Mouse (Mus musculus) CH12.LX (cell line): ENCODE data around the gene Fam243. TPM values are rescaled to one million over a fixed set of nuclear protein-coding genes. Genes with fewer than 3 reads are reported as not detected.
A peak's percentile ranks its signal among the peaks of the same experiment; 100 is the strongest.

Source experiments
- DNase-seq: peaks from one replicate; pipeline ENCODE4 v3.0.0-alpha.2; 2013; ENCODE audit errors: extremely low read depth
- H3K27ac ChIP-seq: 2 replicates; pipeline ENCODE4 v1.5.1; 2012; ENCODE audit warnings: low read depth, mild to moderate bottlenecking, control low read depth, moderate library complexity; ENCODE audit not compliant: insufficient read depth
- H3K27me3 ChIP-seq: replicated peaks from 2 replicates; pipeline ENCODE3; 2012; ENCODE audit warnings: inconsistent platforms
- H3K36me3 ChIP-seq, 2 experiments: replicated peaks in 1 of 2; 2 replicates each; pipeline versions ENCODE3 to v1.6.1; 2012; ENCODE audit warnings: inconsistent platforms in 1 of 2, low read length in 1 of 2, mild to moderate bottlenecking in 1 of 2, mixed read lengths in 1 of 2, moderate library complexity in 1 of 2; ENCODE audit not compliant: control insufficient read depth in 1 of 2, insufficient read depth in 1 of 2
- H3K4me1 ChIP-seq, 2 experiments: 2 replicates each; pipeline ENCODE4 v1.6.1; 2012; ENCODE audit warnings: inconsistent platforms in 1 of 2, moderate library complexity in 1 of 2; ENCODE audit not compliant: insufficient read depth in 2 of 2, control insufficient read depth in 1 of 2
- H3K4me2 ChIP-seq: 2 replicates; pipeline ENCODE4 v1.6.1; 2012; ENCODE audit warnings: low read depth, mild to moderate bottlenecking, control low read depth; ENCODE audit not compliant: poor library complexity, insufficient read depth, severe bottlenecking
- H3K4me3 ChIP-seq, 3 experiments: fragments of 150-350 bp in 1 of 3; sonication (generic) in 1 of 3; replicated peaks in 1 of 3; 2 replicates each; pipeline versions ENCODE3 to v1.5.1; 2011 to 2012; ENCODE audit warnings: low read depth in 2 of 3, low read length in 2 of 3, mild to moderate bottlenecking in 2 of 3, moderate library complexity in 2 of 3, control low read depth in 1 of 3, improper control_type of control experiment in 1 of 3, inconsistent platforms in 1 of 3, mixed read lengths in 1 of 3; ENCODE audit not compliant: poor library complexity in 1 of 3
- H3K79me2 ChIP-seq: replicated peaks from 2 replicates; pipeline ENCODE4 v1.6.1; 2012; ENCODE audit warnings: mild to moderate bottlenecking, moderate library complexity; ENCODE audit not compliant: control insufficient read depth, poor library complexity, insufficient read depth, severe bottlenecking; ENCODE audit errors: extremely low read depth
- H3K9ac ChIP-seq: 2 replicates; pipeline ENCODE4 v1.6.1; 2012; ENCODE audit warnings: low read depth, mild to moderate bottlenecking, control low read depth, moderate library complexity; ENCODE audit not compliant: insufficient read depth
- H3K9me3 ChIP-seq: replicated peaks from 2 replicates; pipeline ENCODE3; 2012; ENCODE audit warnings: low read length, inconsistent platforms, mixed read lengths
- CTCF ChIP-seq, 2 experiments: IDR thresholded peaks in 1 of 2; conservative IDR thresholded peaks in 1 of 2; 2 replicates each; pipeline ENCODE4 v1.5.1; 2011 to 2012; ENCODE audit warnings: low read depth in 2 of 2, low read length in 2 of 2, improper control_type of control experiment in 1 of 2, inconsistent platforms in 1 of 2, mild to moderate bottlenecking in 1 of 2, moderate library complexity in 1 of 2
- ETS1 ChIP-seq: conservative IDR thresholded peaks from 2 replicates; pipeline ENCODE4 v1.6.1; 2012; ENCODE audit warnings: low read depth, mild to moderate bottlenecking, inconsistent platforms, low read length, improper control_type of control experiment, moderate library complexity
- MAX ChIP-seq: IDR thresholded peaks from 2 replicates; pipeline ENCODE4 v1.6.1; 2011; ENCODE audit warnings: low read length, improper control_type of control experiment
- MEF2A ChIP-seq: IDR thresholded peaks from 2 replicates; pipeline ENCODE4 v1.6.1; 2014; ENCODE audit warnings: low read depth, mild to moderate bottlenecking, inconsistent platforms, low read length, improper control_type of control experiment, borderline replicate concordance
- MYC ChIP-seq: IDR thresholded peaks from 2 replicates; pipeline ENCODE4 v1.6.1; 2011; ENCODE audit warnings: low read depth, mild to moderate bottlenecking, improper control_type of control experiment, low read length
- NELFE ChIP-seq: IDR thresholded peaks from 2 replicates; pipeline ENCODE4 v1.6.1; 2011; ENCODE audit warnings: low read depth, low read length, improper control_type of control experiment
- UBTF ChIP-seq: IDR thresholded peaks from 2 replicates; pipeline ENCODE4 v1.6.1; 2012; ENCODE audit warnings: low read depth, mild to moderate bottlenecking, inconsistent platforms, low read length, improper control_type of control experiment, moderate library complexity
- ZMIZ1 ChIP-seq: IDR thresholded peaks from 2 replicates; pipeline ENCODE4 v1.6.1; 2012; ENCODE audit warnings: low read depth, mild to moderate bottlenecking, inconsistent platforms, low read length, improper control_type of control experiment
- ZNF384 ChIP-seq: IDR thresholded peaks from 2 replicates; pipeline ENCODE4 v1.6.1; 2012; ENCODE audit warnings: low read depth, low read length, improper control_type of control experiment, inconsistent platforms
- dilution Hi-C: fragments of 300-500 bp; cut with MboI; formaldehyde crosslinking; loops from 2 replicates; pipeline ENCODE4 v1.14.3; 2020; ENCODE audit warnings: low sequenced_read_pairs; ENCODE audit not compliant: extremely low pct_unique_long_range_greater_than_20kb, extremely low pct_ligation_motif_present
- in situ Hi-C: fragments of 300-500 bp; cut with MboI; formaldehyde crosslinking; loops from 3 replicates; pipeline ENCODE4 v1.14.3; 2019; ENCODE audit warnings: low sequenced_read_pairs, low pct_ligation_motif_present, low pct_unique_long_range_greater_than_20kb, mixed read lengths
- polyA plus RNA-seq: library from polyadenylated mRNA; unstranded; fragments of >175 nt; gene quantifications from 2 replicates; pipeline ENCODE4 v1.2.1, GENCODE M21; 2012; ENCODE audit warnings: low read depth; ENCODE audit not compliant: insufficient read length
- total RNA-seq, 2 experiments: library from RNA; depleted of rRNA; stranded (reverse); fragments of 300-350 nt in 1 of 2; fragments of >200 nt in 1 of 2; gene quantifications; 2 replicates each; pipeline ENCODE4 v1.2.3; 2012 to 2014

Gene Fam243
- total and polyA plus RNA-seq, 3 experiments, result not detected

DNA sequence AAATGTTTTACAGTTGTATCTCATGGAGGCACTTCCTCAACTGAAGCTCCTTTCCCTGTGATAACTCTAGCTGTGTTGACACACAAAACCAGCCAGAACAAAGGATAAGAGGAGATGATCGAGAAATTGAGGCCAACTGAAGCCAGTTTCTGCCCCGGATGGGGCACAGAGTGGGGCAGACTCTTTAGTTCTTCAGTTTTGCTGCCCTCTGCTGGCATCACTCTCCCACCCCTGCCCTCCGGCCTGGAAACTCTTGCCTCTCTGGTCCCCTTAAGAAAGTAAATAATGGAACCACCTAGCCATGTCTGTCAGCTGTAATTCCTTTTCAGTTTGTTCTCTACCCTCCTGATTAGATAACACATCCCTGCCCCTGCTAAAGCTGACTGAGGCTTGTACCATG, 13.3 kb downstream of the Fam243 start:
- H3K27me3 ChIP-seq, result no peaks in the 10 kb centered on the region
- dilution Hi-C loops, result no loop called here
- no peak overlapping the region for H3K9ac ChIP-seq
- peaks cover 47 to 76% of the 10 kb centered on the region in 2 experiments for H3K36me3 ChIP-seq
- no peaks in the 10 kb centered on the region for H3K79me2 ChIP-seq
- TF ChIP-seq CTCF (conservative IDR thresholded peaks at IDR 0.05 in 1 of 2, IDR thresholded peaks at IDR 0.05 in 1 of 2; ENCODE audit: low read depth in 2 of 2, low read length in 2 of 2) (peak in 1 of 2 experiments; percentile 35; a peak in 1 of 4 replicates), MEF2A (no peak)
- DNase-seq, result no peak
- in situ Hi-C loops, result no loop called here
- no peak overlapping the region for H3K4me3 ChIP-seq
- no peak overlapping the region for H3K27ac ChIP-seq
- peaks cover 0 to 36% of the 10 kb centered on the region in 2 experiments; a peak in 2 of 4 replicates for H3K4me1 ChIP-seq
- H3K9me3 ChIP-seq, result no peaks in the 10 kb centered on the region
- no peak overlapping the region for H3K4me2 ChIP-seq

DNA sequence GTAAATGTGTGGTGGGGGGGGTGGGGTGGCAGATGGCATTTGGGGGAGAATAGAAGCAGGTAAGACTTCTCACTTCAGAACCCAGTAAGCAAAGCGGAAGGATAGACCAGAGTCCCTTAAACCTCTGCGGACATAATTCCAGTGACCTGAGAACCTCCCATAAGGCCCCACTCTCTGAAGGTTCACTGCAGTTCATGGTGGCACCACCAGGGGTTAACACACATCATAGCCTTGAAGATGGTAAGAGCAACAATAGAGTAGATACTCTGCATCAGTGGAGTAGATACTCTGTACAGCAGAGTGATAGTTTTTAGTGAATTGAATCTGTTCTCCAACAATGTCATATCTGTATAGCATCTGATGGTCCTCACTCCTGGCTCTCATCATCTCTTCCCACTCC, 15.7 kb downstream of the Fam243 start:
- Histone ChIP-seq H3K4me2 (no peak overlapping the region), H3K4me1 (peaks cover 6 to 40% of the 10 kb centered on the region in 2 experiments), H3K79me2 (no peaks in the 10 kb centered on the region)
- peak; percentile 57 to 65 for TF ChIP-seq CTCF (conservative IDR thresholded peaks at IDR 0.05 in 1 of 2, IDR thresholded peaks at IDR 0.05 in 1 of 2; ENCODE audit: low read depth in 2 of 2, low read length in 2 of 2)
- no peak for TF ChIP-seq MAX
- TF ChIP-seq, all 38 proteins: peak for 1
- peak; percentile 62 for DNase-seq
- peaks cover 31 to 52% of the 10 kb centered on the region in 2 experiments for H3K36me3 ChIP-seq
- no peaks in the 10 kb centered on the region for H3K27me3 ChIP-seq
- H3K27ac ChIP-seq, result no peak overlapping the region
- dilution Hi-C loops (no loop called here), in situ Hi-C loops (no loop called here)
- no peak overlapping the region for H3K4me3 ChIP-seq
- H3K9ac ChIP-seq, result no peak overlapping the region
- no peaks in the 10 kb centered on the region for H3K9me3 ChIP-seq

DNA sequence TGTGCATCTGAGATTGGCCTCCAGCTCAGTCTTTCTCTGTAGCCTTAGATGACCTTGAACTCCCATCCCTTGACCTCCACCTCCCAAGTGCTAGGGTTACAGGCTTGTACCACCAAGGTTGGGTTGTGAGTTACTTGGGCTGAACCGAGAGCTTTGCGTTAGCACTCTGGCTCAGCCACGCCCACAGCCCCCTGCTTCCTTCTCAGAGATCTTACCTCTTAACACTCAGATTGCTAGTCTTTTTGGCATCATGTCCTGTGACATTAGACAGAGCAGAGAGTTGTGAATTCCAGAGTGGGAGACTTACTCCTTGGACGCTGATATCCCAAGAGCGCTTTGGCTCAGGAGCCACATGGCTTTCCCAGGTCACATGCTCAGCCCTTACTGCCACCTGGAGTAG, 18.7 kb downstream of the Fam243 start:
- Histone ChIP-seq H3K4me1 (peaks cover 11 to 57% of the 10 kb centered on the region in 2 experiments), H3K27me3 (no peaks in the 10 kb centered on the region), H3K9ac (peak overlapping the region; percentile 80; the same call in 1 of the 2 replicates), H3K36me3 (peaks cover 18 to 30% of the 10 kb centered on the region in 2 experiments), H3K79me2 (no peaks in the 10 kb centered on the region), H3K4me3 (peak overlapping the region in 2 of 3 experiments; percentile 66 to 87), H3K4me2 (peak overlapping the region; percentile 69; the same call in 1 of the 2 replicates), H3K27ac (no peak overlapping the region), H3K9me3 (no peaks in the 10 kb centered on the region)
- no peak for TF ChIP-seq ZMIZ1
- TF ChIP-seq MAX, result no peak
- TF ChIP-seq NELFE, result no peak
- no peak for TF ChIP-seq UBTF
- TF ChIP-seq CTCF (conservative IDR thresholded peaks at IDR 0.05 in 1 of 2, IDR thresholded peaks at IDR 0.05 in 1 of 2; ENCODE audit: low read depth in 2 of 2, low read length in 2 of 2), result no peak
- no peak for TF ChIP-seq ZNF384
- no peak for TF ChIP-seq ETS1
- TF ChIP-seq MYC, result no peak
- no peak for DNase-seq
- dilution Hi-C loops, result no loop called here
- in situ Hi-C loops, result no loop called here
